Mouse (Mus musculus): ENCODE measurements around the gene Gtf2h1.
"Not testable (repeated sequence)": the region's sequence is repeated elsewhere in the genome, so short reads cannot be mapped to it uniquely, and the experiment has no call there.

Gtf2h1 gene

GRCm38 (mm10) chr7:46831693-46832092 lies 35.8 kb downstream of the Gtf2h1 start:
- no peak for DNase-seq

GRCm38 (mm10) chr7:46832112-46832810 lies 36.4 kb downstream of the Gtf2h1 start:
- DNase-seq, result not testable (repeated sequence)

- no peak for DNase-seq
Observed at GRCm38 (mm10) chr7:46833266-46833665, 37.4 kb downstream of the Gtf2h1 start.

- DNase-seq, result no peak
Observed at GRCm38 (mm10) chr7:46833670-46834255, 37.9 kb downstream of the Gtf2h1 start.

- DNase-seq, result peak; percentile 23 to 25
Observed at GRCm38 (mm10) chr7:46834994-46835610, 39.2 kb downstream of the Gtf2h1 start.

GRCm38 (mm10) chr7:46836357-46836756 lies 40.5 kb downstream of the Gtf2h1 start:
- DNase-seq, result no peak

GRCm38 (mm10) chr7:46837073-46837472 lies 41.2 kb downstream of the Gtf2h1 start:
- DNase-seq, result peak; percentile 28 to 30

GRCm38 (mm10) chr7:46838104-46838671 lies 42.3 kb downstream of the Gtf2h1 start:
- peak; percentile 64 for DNase-seq

GRCm38 (mm10) chr7:46838891-46839302 lies 43.0 kb downstream of the Gtf2h1 start:
- DNase-seq, result peak; percentile 89 to 91

GRCm38 (mm10) chr7:46839446-46839845 lies 43.5 kb downstream of the Gtf2h1 start:
- peak; percentile 41 to 59 for DNase-seq

- DNase-seq, result no peak
Observed at GRCm38 (mm10) chr7:46839861-46840260, 44.0 kb downstream of the Gtf2h1 start.

GRCm38 (mm10) chr7:46840326-46840725 lies 44.4 kb downstream of the Gtf2h1 start:
- no peak for DNase-seq

GRCm38 (mm10) chr7:46840787-46841525 lies 45.1 kb downstream of the Gtf2h1 start, which contains the start of gene Ldha:
Ldha (plus strand) TSS chr7:46841475.
- DNase-seq, result peak in 1 of 2 experiments; percentile 20

GRCm38 (mm10) chr7:46842278-46842677 lies 46.4 kb downstream of the Gtf2h1 start:
- DNase-seq, result no peak

GRCm38 (mm10) chr7:46843576-46843975 lies 47.7 kb downstream of the Gtf2h1 start:
- peak; percentile 49 to 52 for DNase-seq

GRCm38 (mm10) chr7:46845211-46845977 lies 49.5 kb downstream of the Gtf2h1 start:
- DNase-seq, result peak; percentile 97

- DNase-seq, result no peak
Observed at GRCm38 (mm10) chr7:46845978-46846485, 50.1 kb downstream of the Gtf2h1 start.

GRCm38 (mm10) chr7:46846486-46847244 lies 50.8 kb downstream of the Gtf2h1 start:
- DNase-seq, result peak; percentile 84 to 87

- DNase-seq, result no peak
Observed at GRCm38 (mm10) chr7:46849287-46849686, 53.4 kb downstream of the Gtf2h1 start.

GRCm38 (mm10) chr7:46851026-46851425 lies 55.1 kb downstream of the Gtf2h1 start:
- peak in 1 of 2 experiments; percentile 37 for DNase-seq

GRCm38 (mm10) chr7:46852666-46853065 lies 56.8 kb downstream of the Gtf2h1 start:
- DNase-seq, result no peak
